Mouse (Mus musculus): ENCODE results near the gene Osbpl5. TPM values are rescaled to one million over a fixed set of nuclear protein-coding genes. Genes with fewer than 3 reads are reported as not detected.

Gene Osbpl5
- polyA plus RNA-seq, 1 experiment from 2014 or later, result 15.8 TPM

DNA sequence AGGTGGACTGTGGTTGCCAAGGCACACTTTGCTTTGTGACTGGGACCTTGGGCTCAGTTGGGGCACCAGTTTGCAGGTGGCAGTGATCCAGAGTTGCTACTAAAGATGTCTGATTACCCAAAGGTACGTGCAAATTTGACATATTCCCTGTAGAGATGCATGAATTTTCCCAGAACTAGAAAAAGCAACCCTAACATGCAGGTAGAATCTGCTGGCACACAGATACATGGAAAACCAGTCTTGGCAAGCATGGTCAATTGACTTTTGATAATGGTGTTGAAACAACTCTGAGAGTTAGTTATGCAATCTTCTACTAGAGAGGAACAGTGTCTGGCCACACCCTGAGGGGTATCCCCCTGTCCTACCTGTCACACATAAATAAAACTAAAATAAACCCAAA is 5.4 kb downstream of the Osbpl5 start:
- Histone ChIP-seq H3K27ac (ENCODE audit: low read depth, low read length) (no peak overlapping the region), H3K9me3 (ENCODE audit: control insufficient read depth, low read length) (no peaks in the 10 kb centered on the region), H3K27me3 (ENCODE audit: control insufficient read depth, insufficient read depth, low read length) (peaks cover 8% of the 10 kb centered on the region), H3K4me2 (ENCODE audit: low read depth) (no peak overlapping the region), H3K4me3 (ENCODE audit: low read depth, low read length) (no peak overlapping the region), H3K4me1 (ENCODE audit: control insufficient read depth, insufficient read depth, low read length) (no peaks in the 10 kb centered on the region), H3K36me3 (ENCODE audit: control insufficient read depth, insufficient read depth, low read length) (no peaks in the 10 kb centered on the region), H3K9ac (ENCODE audit: low read length) (no peak overlapping the region)
- WGBS, result 71% methylated on average over 1 of the region's 1 CpGs
- DNase-seq (ENCODE audit: low spot score) (no peak), ATAC-seq (ENCODE audit: insufficient read depth, low FRiP score, low TSS enrichment) (no peak)

DNA sequence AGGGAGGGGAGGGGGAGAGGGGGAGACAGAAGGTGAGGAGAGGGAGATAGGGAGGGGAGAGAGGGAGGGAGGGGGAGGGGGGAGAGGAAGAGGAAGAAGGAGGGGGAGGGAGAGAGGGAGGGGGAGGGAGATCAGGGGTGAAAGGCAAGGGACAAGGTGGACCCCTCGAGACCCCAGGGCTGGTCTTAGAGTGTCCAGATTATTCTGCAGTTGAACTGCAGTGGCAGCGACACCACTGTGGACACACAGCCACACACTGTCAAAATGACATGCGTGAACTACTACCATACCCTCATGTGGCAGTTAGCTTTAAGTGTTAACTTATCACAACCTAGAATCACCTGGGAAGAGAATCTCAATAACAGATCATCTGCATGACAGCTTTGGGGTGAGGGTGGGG is 7.7 kb downstream of the Osbpl5 start:
- H3K9ac ChIP-seq (ENCODE audit: low read length), result no peak overlapping the region
- H3K9me3 ChIP-seq (ENCODE audit: control insufficient read depth, low read length), result no peaks in the 10 kb centered on the region
- no peak overlapping the region for H3K27ac ChIP-seq (ENCODE audit: low read depth, low read length)
- no peaks in the 10 kb centered on the region for H3K27me3 ChIP-seq (ENCODE audit: control insufficient read depth, insufficient read depth, low read length)
- 68% methylated on average over 3 of the region's 3 CpGs for WGBS
- no peaks in the 10 kb centered on the region for H3K4me1 ChIP-seq (ENCODE audit: control insufficient read depth, insufficient read depth, low read length)
- no peak overlapping the region for H3K4me2 ChIP-seq (ENCODE audit: low read depth)
- H3K4me3 ChIP-seq (ENCODE audit: low read depth, low read length), result no peak overlapping the region
- DNase-seq (ENCODE audit: low spot score), result no peak
- no peaks in the 10 kb centered on the region for H3K36me3 ChIP-seq (ENCODE audit: control insufficient read depth, insufficient read depth, low read length)
- no peak for ATAC-seq (ENCODE audit: insufficient read depth, low FRiP score, low TSS enrichment)

DNA sequence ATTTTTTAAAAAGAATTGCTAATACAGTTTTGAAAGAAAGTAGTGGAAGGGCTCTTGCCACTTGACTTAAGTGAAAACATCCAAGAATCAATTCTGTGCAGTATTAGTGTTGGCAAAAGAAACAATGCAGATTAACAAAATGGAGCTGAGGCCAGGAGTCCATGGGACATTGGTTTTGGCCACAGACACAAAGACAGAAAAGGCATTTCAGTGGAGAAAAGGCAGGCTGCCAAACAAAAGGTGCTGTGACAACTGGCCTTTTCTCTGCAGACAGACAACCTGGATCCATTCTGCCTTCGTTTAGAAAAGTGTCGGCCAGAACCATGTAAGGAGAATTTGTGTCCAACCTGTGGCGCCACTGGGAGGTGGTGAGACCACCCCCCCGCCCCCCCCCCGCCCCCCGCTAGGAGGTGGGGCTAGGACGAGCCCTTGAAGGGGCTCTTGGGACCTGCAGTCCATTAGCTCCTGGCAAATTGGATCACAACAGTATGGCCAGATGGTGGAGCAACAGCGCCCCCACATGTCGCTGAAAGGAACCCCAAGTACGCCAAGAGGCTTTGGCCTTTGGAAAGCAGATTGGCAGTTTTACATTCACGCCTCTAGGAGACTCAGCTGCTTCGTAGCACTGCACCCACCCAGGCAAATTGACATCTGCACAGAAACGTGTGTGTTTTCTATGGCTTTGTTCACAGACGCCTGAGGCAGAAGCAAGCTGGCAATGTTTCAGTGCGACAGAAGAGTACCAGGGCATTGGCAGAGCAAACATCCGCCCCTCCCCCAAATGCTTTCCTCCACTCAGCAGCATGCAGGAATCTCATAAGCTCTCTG is 8.5 kb downstream of the Osbpl5 start:
- WGBS, result 5% methylated on average over 16 of the region's 16 CpGs
- Histone ChIP-seq H3K4me3 (ENCODE audit: low read depth, low read length) (no peak overlapping the region), H3K9me3 (ENCODE audit: control insufficient read depth, low read length) (no peaks in the 10 kb centered on the region), H3K36me3 (ENCODE audit: control insufficient read depth, insufficient read depth, low read length) (no peaks in the 10 kb centered on the region), H3K27me3 (ENCODE audit: control insufficient read depth, insufficient read depth, low read length) (no peaks in the 10 kb centered on the region), H3K4me1 (ENCODE audit: control insufficient read depth, insufficient read depth, low read length) (no peaks in the 10 kb centered on the region), H3K4me2 (ENCODE audit: low read depth) (peak overlapping the region; percentile 32; the same call in 1 of the 2 replicates), H3K9ac (ENCODE audit: low read length) (no peak overlapping the region), H3K27ac (ENCODE audit: low read depth, low read length) (no peak overlapping the region)
- ATAC-seq (ENCODE audit: insufficient read depth, low FRiP score, low TSS enrichment), result peak; percentile 83
- peak; percentile 89 for DNase-seq (ENCODE audit: low spot score)

DNA sequence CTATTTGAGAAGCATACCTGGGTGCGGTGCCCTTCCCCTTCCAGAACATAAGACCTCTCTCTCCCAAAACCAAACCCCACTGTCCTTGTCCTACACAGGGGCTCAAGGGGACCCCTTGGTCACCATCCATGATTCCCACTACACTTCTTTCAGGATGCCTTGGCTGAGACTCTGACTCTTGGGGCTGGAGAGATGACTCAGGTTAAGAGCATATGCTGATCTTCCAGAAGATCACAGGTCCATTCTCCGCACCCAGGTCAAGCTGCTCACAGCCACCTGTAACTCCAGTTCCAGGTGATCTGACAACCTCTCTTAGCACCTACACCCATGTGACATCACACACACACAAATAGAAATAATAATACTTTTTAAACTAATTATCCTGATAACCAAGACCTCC is 16.1 kb downstream of the Osbpl5 start:
- Histone ChIP-seq H3K9me3 (ENCODE audit: control insufficient read depth, low read length) (no peaks in the 10 kb centered on the region), H3K36me3 (ENCODE audit: control insufficient read depth, insufficient read depth, low read length) (no peaks in the 10 kb centered on the region), H3K9ac (ENCODE audit: low read length) (peak overlapping the region; percentile 81), H3K4me2 (ENCODE audit: low read depth) (peak overlapping the region; percentile 72), H3K27me3 (ENCODE audit: control insufficient read depth, insufficient read depth, low read length) (peaks cover 6% of the 10 kb centered on the region; the same call in 1 of the 2 replicates), H3K4me1 (ENCODE audit: control insufficient read depth, insufficient read depth, low read length) (peaks cover 12% of the 10 kb centered on the region; the same call in 1 of the 2 replicates), H3K4me3 (ENCODE audit: low read depth, low read length) (peak overlapping the region; percentile 57), H3K27ac (ENCODE audit: low read depth, low read length) (no peak overlapping the region)
- ATAC-seq (ENCODE audit: insufficient read depth, low FRiP score, low TSS enrichment), result no peak
- no peak for DNase-seq (ENCODE audit: low spot score)
- 29% methylated on average over 2 of the region's 2 CpGs for WGBS

DNA sequence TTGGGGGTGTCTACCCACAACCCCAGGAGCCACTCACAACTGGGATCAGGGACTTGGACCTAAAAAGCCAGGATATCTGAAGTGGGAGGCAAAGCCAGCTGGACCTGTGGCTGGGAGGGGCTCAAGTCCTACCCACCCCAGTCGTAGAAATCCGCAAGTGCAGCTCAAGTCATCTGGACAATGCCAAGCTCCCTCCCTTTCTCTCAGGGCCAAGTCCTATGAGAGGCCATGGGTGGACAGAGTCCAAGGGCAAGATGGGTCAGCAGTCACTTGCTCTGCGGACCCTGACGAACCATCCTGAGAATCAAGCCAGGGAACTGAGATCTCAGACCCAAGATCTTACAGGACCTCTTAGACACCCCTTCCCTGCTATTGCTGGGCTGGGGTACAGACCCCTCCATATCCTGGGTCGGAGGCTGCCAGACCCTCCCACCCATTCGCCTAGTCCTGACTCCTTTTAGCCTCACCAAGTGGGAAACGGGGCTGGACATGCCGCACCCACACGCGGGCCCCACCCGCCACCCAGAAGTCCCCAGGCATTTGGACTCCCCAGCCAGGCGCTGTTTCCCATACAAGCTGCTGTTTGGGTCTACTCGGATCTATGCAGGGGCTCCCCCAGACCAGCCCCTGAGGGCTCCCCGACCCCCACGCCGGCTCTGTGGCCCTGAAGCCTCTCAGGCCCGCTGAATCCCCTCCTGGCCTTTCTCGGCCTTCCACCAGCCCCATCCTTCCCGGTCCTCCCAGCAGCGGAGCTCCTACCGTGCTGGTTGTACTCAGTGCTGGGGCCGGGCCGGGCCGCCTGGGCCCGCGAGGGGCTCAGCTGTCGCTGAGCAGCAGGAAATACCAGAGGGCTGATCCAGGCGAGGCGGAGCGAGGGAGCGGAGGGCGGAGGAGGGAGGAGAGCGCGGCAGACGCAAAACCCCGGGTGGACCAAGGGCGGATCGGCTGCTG is 17.0 kb downstream of the Osbpl5 start:
- Histone ChIP-seq H3K27ac (ENCODE audit: low read depth, low read length) (0 out of 2 replicates have a peak overlapping the region, but pooled peaks have one; percentile 17), H3K27me3 (ENCODE audit: control insufficient read depth, insufficient read depth, low read length) (peaks cover 6% of the 10 kb centered on the region; the same call in 1 of the 2 replicates), H3K9me3 (ENCODE audit: control insufficient read depth, low read length) (no peaks in the 10 kb centered on the region), H3K4me2 (ENCODE audit: low read depth) (peak overlapping the region; percentile 72), H3K36me3 (ENCODE audit: control insufficient read depth, insufficient read depth, low read length) (no peaks in the 10 kb centered on the region), H3K4me3 (ENCODE audit: low read depth, low read length) (peak overlapping the region; percentile 57), H3K9ac (ENCODE audit: low read length) (peak overlapping the region; percentile 81), H3K4me1 (ENCODE audit: control insufficient read depth, insufficient read depth, low read length) (peaks cover 12% of the 10 kb centered on the region; the same call in 1 of the 2 replicates)
- DNase-seq (ENCODE audit: low spot score), result peak; percentile 83
- ATAC-seq (ENCODE audit: insufficient read depth, low FRiP score, low TSS enrichment), result peak; percentile 86
- 4% methylated on average over 37 of the region's 38 CpGs for WGBS

DNA sequence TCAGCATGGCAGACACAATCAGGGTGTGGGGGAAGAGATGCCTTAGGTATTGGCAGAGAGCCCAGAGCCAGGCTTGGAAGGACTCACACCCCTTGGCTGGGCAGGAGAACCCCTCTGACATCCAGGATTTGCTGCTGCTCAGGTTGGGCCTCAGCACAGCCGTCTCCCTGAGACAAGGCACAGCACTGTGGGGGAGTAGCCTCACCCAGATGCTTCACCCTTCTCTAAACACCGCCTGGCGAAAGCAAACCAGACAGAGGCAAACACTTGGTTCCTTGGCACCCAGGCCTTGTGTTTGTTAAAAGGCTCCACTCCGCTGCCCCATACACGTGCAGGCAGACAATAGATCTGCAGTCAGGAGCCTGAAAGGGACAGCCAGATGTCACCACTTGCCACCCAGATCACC is 18.2 kb downstream of the Osbpl5 start:
- peaks cover 12% of the 10 kb centered on the region; the same call in 1 of the 2 replicates for H3K4me1 ChIP-seq (ENCODE audit: control insufficient read depth, insufficient read depth, low read length)
- peak overlapping the region; percentile 57; the same call in 1 of the 2 replicates for H3K4me3 ChIP-seq (ENCODE audit: low read depth, low read length)
- 29% methylated on average over 5 of the region's 5 CpGs for WGBS
- no peaks in the 10 kb centered on the region for H3K36me3 ChIP-seq (ENCODE audit: control insufficient read depth, insufficient read depth, low read length)
- no peak for ATAC-seq (ENCODE audit: insufficient read depth, low FRiP score, low TSS enrichment)
- no peaks in the 10 kb centered on the region for H3K9me3 ChIP-seq (ENCODE audit: control insufficient read depth, low read length)
- H3K4me2 ChIP-seq (ENCODE audit: low read depth), result peak overlapping the region; percentile 72
- no peak overlapping the region for H3K27ac ChIP-seq (ENCODE audit: low read depth, low read length)
- DNase-seq (ENCODE audit: low spot score), result no peak
- H3K27me3 ChIP-seq (ENCODE audit: control insufficient read depth, insufficient read depth, low read length), result peaks cover 6% of the 10 kb centered on the region; the same call in 1 of the 2 replicates
- peak overlapping the region; percentile 81 for H3K9ac ChIP-seq (ENCODE audit: low read length)

DNA sequence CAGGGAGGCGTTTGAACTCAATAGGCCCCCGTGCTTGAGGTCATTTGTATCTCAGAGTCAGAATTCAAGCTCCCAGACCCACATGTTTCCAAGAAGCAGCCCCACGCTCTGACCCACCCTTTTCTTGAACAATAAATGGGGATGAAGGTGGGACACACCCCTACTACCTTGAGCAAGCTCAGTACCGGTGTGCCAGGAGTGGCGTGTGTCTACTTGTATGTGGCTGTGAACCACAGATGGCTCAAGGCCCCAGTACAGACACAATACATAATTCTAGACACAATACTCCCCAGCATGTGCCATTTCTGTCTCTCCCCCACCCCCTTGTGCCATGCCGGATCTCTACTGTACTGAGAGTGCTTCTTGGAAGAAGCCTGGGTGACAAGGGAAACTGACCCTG is 18.6 kb downstream of the Osbpl5 start:
- Histone ChIP-seq H3K36me3 (ENCODE audit: control insufficient read depth, insufficient read depth, low read length) (no peaks in the 10 kb centered on the region), H3K9ac (ENCODE audit: low read length) (peak overlapping the region; percentile 81; the same call in 1 of the 2 replicates), H3K4me3 (ENCODE audit: low read depth, low read length) (no peak overlapping the region; the same call in 1 of the 2 replicates), H3K27me3 (ENCODE audit: control insufficient read depth, insufficient read depth, low read length) (peaks cover 6% of the 10 kb centered on the region; the same call in 1 of the 2 replicates), H3K4me1 (ENCODE audit: control insufficient read depth, insufficient read depth, low read length) (peaks cover 12% of the 10 kb centered on the region; the same call in 1 of the 2 replicates), H3K9me3 (ENCODE audit: control insufficient read depth, low read length) (no peaks in the 10 kb centered on the region), H3K27ac (ENCODE audit: low read depth, low read length) (no peak overlapping the region), H3K4me2 (ENCODE audit: low read depth) (peak overlapping the region; percentile 72)
- DNase-seq (ENCODE audit: low spot score) (no peak), ATAC-seq (ENCODE audit: insufficient read depth, low FRiP score, low TSS enrichment) (no peak)
- WGBS, result 75% methylated on average over 6 of the region's 6 CpGs

DNA sequence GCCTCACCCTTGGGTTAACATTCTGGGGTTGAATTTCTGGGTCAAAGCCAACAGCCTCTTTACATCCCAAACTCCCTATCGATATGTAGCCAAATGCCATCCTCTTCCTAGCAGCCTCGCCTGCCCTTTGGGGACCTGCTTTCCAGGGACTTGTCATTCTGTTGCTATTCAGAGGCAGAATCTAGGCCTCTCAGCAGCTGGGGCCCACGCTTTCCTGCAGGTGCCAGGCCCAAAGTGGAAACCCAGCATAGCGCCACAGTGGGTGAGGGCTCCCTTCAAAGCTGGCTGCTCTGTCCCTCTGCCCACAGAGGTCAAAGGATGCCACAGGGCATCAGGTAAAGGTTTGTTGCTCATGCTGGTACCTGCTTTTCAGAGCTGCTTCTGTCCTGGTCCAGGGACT is 23.0 kb downstream of the Osbpl5 start:
- Histone ChIP-seq H3K9ac (ENCODE audit: low read length) (no peak overlapping the region), H3K36me3 (ENCODE audit: control insufficient read depth, insufficient read depth, low read length) (no peaks in the 10 kb centered on the region), H3K27me3 (ENCODE audit: control insufficient read depth, insufficient read depth, low read length) (no peaks in the 10 kb centered on the region), H3K4me3 (ENCODE audit: low read depth, low read length) (no peak overlapping the region), H3K27ac (ENCODE audit: low read depth, low read length) (no peak overlapping the region), H3K4me1 (ENCODE audit: control insufficient read depth, insufficient read depth, low read length) (0 out of 2 replicates have a peak, but pooled peaks cover 6% of the 10 kb centered on the region), H3K4me2 (ENCODE audit: low read depth) (no peak overlapping the region), H3K9me3 (ENCODE audit: control insufficient read depth, low read length) (no peaks in the 10 kb centered on the region)
- 87% methylated on average over 4 of the region's 4 CpGs for WGBS
- ATAC-seq (ENCODE audit: insufficient read depth, low FRiP score, low TSS enrichment) (no peak), DNase-seq (ENCODE audit: low spot score) (no peak)

All from neural tube, embryonic 11.5 days (tissue).